8 mouse cellular contexts compared by ENCODE assay signal in the genomic region with DNA sequence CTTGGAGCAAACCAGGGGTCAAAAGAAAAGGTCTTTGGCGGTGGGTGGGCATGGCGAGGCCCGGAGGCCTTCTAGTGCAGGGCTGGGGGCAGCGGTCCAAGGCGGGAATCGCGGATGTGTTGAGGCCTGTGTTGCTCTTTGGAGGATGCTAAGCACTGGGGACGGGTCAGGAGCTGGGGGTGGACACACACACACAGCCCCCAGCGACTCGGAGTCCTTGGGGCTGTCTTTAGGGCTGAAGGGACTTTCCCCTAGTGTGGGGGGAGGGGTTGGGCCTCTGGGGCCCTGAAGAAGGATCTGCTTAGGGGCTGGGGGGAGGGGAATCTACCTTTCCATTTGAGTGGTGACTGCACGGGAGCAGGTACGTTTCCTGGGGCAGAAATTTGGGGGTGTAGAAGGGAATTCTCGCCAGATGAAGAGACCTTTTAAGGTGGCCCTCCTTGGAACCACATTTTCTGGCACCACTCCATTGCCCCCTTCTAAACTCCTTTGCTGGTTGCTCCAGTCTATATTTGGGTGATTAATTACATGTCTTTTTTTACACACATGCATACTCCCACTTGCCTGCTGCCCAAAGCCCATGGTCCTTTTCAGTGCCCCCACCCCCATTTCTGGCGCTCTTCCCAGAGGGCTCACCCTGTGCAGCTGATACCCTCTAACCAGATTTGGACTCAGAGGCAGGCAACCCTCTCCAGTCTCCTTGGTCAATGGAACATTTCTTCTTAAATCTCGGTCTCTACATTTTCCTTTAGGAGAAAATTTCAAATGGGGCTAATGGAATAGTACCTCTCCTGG. TPM values are rescaled to one million over a fixed set of nuclear protein-coding genes. Genes with fewer than 3 reads are reported as not detected.
DNase-seq lines count a peak whose midpoint lies in the region; ATAC-seq and TF ChIP-seq lines count a peak whose summit lies in the region.

No protein-coding gene starts in this region.

- H3K27me3 ChIP-seq in spleen, adult 2 months (ENCODE audit: control insufficient read depth, insufficient read depth, low read length): no peaks in the 10 kb centered on the region
- H3K27me3 ChIP-seq in forebrain, embryonic 16.5 days (replicated peaks; ENCODE audit: control insufficient read depth, insufficient read depth, low read length): no peaks in the 10 kb centered on the region
- H3K27me3 ChIP-seq in intestine, embryonic 16.5 days (replicated peaks; ENCODE audit: control insufficient read depth, insufficient read depth, low read length): no peaks in the 10 kb centered on the region
- H3K27me3 ChIP-seq in stomach, postnatal 0 days (ENCODE audit: control insufficient read depth, insufficient read depth, low read length): no peaks in the 10 kb centered on the region

- DNase-seq in spleen, adult 2 months (ENCODE audit: low read depth in 1 of 2, low spot score in 2 of 2): peak in 1 of 2 experiments; percentile 34
- no peak for DNase-seq in spleen, adult 12 weeks (ENCODE audit: low spot score)
- DNase-seq in brain, embryonic 14.5 days (ENCODE audit: low read depth): peak; percentile 36
- DNase-seq in stomach, postnatal 0 days (ENCODE audit: low spot score): no peak
- no peak for DNase-seq in c-Kit-positive CD71-positive TER-119-positive erythroid progenitor cells, embryonic 14.5 days (ENCODE audit: low spot score)

- no peaks in the 10 kb centered on the region for H3K4me1 ChIP-seq in spleen, adult 2 months (ENCODE audit: control insufficient read depth, insufficient read depth, insufficient read length)
- peaks cover 9% of the 10 kb centered on the region; the same call in 1 of the 2 replicates for H3K4me1 ChIP-seq in forebrain, embryonic 16.5 days (replicated peaks; ENCODE audit: control insufficient read depth, insufficient read depth, low read length)
- 0 out of 2 replicates have a peak, but pooled peaks cover 3% of the 10 kb centered on the region for H3K4me1 ChIP-seq in intestine, embryonic 16.5 days (ENCODE audit: control insufficient read depth, insufficient read depth, low read length)
- H3K4me1 ChIP-seq in stomach, postnatal 0 days (replicated peaks; ENCODE audit: control insufficient read depth, insufficient read depth): no peaks in the 10 kb centered on the region

- H3K4me3 ChIP-seq in spleen, adult 2 months (ENCODE audit: extremely low read depth, insufficient read depth, insufficient read length): peak overlapping the region; percentile 98
- peak overlapping the region; percentile 63 for H3K4me3 ChIP-seq in forebrain, embryonic 16.5 days (replicated peaks; ENCODE audit: low read length)
- H3K4me3 ChIP-seq in intestine, embryonic 16.5 days (ENCODE audit: low read length): peak overlapping the region; percentile 58
- peak overlapping the region; percentile 64 for H3K4me3 ChIP-seq in macrophage (ENCODE audit: inconsistent target)
- peak overlapping the region; percentile 55 for H3K4me3 ChIP-seq in stomach, postnatal 0 days (ENCODE audit: low read depth, low read length)

- TF ChIP-seq CTCF in spleen, adult 2 months (IDR thresholded peaks at IDR 0.05; ENCODE audit: extremely low read depth, insufficient read depth, insufficient read length, insufficient replicate concordance): no peak
- TF ChIP-seq CTCF in brain, embryonic 14.5 days (IDR thresholded peaks at IDR 0.05; ENCODE audit: borderline replicate concordance, extremely low read depth, insufficient read depth, insufficient read length): no peak
- no peak for TF ChIP-seq CTCF in stomach, postnatal 0 days (IDR thresholded peaks at IDR 0.05; ENCODE audit: low read depth)

- H3K9ac ChIP-seq in forebrain, embryonic 16.5 days (replicated peaks; ENCODE audit: low read depth, low read length): peak overlapping the region; percentile 73
- peak overlapping the region; percentile 71 for H3K9ac ChIP-seq in intestine, embryonic 16.5 days (ENCODE audit: low read depth, low read length)
- peak overlapping the region; percentile 66 for H3K9ac ChIP-seq in stomach, postnatal 0 days (ENCODE audit: low read length)

- TF ChIP-seq POLR2A in spleen, adult 2 months (IDR thresholded peaks at IDR 0.05; ENCODE audit: low read depth, low read length): no peak
- TF ChIP-seq POLR2A in brain, embryonic 14.5 days (IDR thresholded peaks at IDR 0.05; ENCODE audit: borderline replicate concordance, extremely low read depth, insufficient read depth, insufficient read length, poor library complexity, severe bottlenecking): no peak

- H3K4me2 ChIP-seq in forebrain, embryonic 16.5 days (ENCODE audit: low read length): peak overlapping the region; percentile 59
- peak overlapping the region; percentile 52 for H3K4me2 ChIP-seq in intestine, embryonic 16.5 days (ENCODE audit: low read depth, low read length)
- H3K4me2 ChIP-seq in stomach, postnatal 0 days (replicated peaks; ENCODE audit: low read depth): peak overlapping the region; percentile 58

- peaks cover 36% of the 10 kb centered on the region; the same call in 1 of the 2 replicates for H3K79me2 ChIP-seq in macrophage (ENCODE audit: inconsistent target)

- H3K27ac ChIP-seq in spleen, adult 2 months (ENCODE audit: insufficient read depth, low read length): peak overlapping the region; percentile 82
- peak overlapping the region; percentile 67 for H3K27ac ChIP-seq in forebrain, embryonic 16.5 days (ENCODE audit: low read length)
- no peak overlapping the region for H3K27ac ChIP-seq in intestine, embryonic 16.5 days (ENCODE audit: low read length)
- H3K27ac ChIP-seq in macrophage: peak overlapping the region; percentile 34
- peak overlapping the region; percentile 61 for H3K27ac ChIP-seq in stomach, postnatal 0 days (replicated peaks)

- TF ChIP-seq EP300 in stomach, postnatal 0 days (optimal IDR thresholded peaks at IDR 0.05): no peak

- peak; percentile 60 for ATAC-seq in forebrain, embryonic 16.5 days
- peak; percentile 62 for ATAC-seq in intestine, embryonic 16.5 days
- 0 out of 2 replicates have a peak, but pooled peaks have one; percentile 6 for ATAC-seq in stomach, postnatal 0 days (ENCODE audit: low FRiP score, low TSS enrichment)

- no peaks in the 10 kb centered on the region for H3K9me3 ChIP-seq in forebrain, embryonic 16.5 days (ENCODE audit: control insufficient read depth, low read length)
- H3K9me3 ChIP-seq in intestine, embryonic 16.5 days (ENCODE audit: control insufficient read depth, low read length): no peaks in the 10 kb centered on the region
- H3K9me3 ChIP-seq in stomach, postnatal 0 days (ENCODE audit: control insufficient read depth, low read length): no peaks in the 10 kb centered on the region

- WGBS in spleen, adult 2 months: 27% methylated on average over 15 of the region's 15 CpGs
- WGBS in forebrain, embryonic 16.5 days: 16% methylated on average over 15 of the region's 15 CpGs
- WGBS in intestine, embryonic 16.5 days: 17% methylated on average over 15 of the region's 15 CpGs
- WGBS in macrophage (ENCODE audit: missing documents): 35% methylated on average over 10 of the region's 15 CpGs
- WGBS in stomach, postnatal 0 days: 23% methylated on average over 14 of the region's 15 CpGs

- no peaks in the 10 kb centered on the region for H3K36me3 ChIP-seq in spleen, adult 2 months (ENCODE audit: control insufficient read depth, insufficient read depth, low read length)
- no peaks in the 10 kb centered on the region for H3K36me3 ChIP-seq in forebrain, embryonic 16.5 days (ENCODE audit: control insufficient read depth, insufficient read depth)
- H3K36me3 ChIP-seq in intestine, embryonic 16.5 days (ENCODE audit: control insufficient read depth, insufficient read depth, low read length): no peaks in the 10 kb centered on the region
- no peaks in the 10 kb centered on the region for H3K36me3 ChIP-seq in macrophage (ENCODE audit: inconsistent target)
- no peaks in the 10 kb centered on the region for H3K36me3 ChIP-seq in stomach, postnatal 0 days (ENCODE audit: control insufficient read depth, insufficient read depth, low read length)

RNA-seq across cellular contexts. Expression of gene Zfp275, which starts 0.7 kb away (rescaled TPM):
- 10.3 and 12.7 TPM in 2 replicates for polyA plus RNA-seq in spleen, adult 2 months (2012; rRNA removed)
- 25.9 and 26.6 TPM in 2 replicates for polyA plus RNA-seq in brain, embryonic 14.5 days (2012; rRNA removed)
- polyA plus RNA-seq in forebrain, embryonic 16.5 days (2015; fragmentation: Nextera tagmentation; extraction: Ambion mirVana): 13.2 and 14.1 TPM in 2 replicates
- 7.4 and 8.1 TPM in 2 replicates for polyA plus RNA-seq in intestine, embryonic 16.5 days (2015; fragmentation: Nextera tagmentation; extraction: Ambion mirVana)
- 100 to 1,000 TPM in 4 of 26 experiments, 10 to 100 TPM in 22; 15.1 to 119 (median 58.0) TPM for total RNA-seq in macrophage (2018; cell fraction: chromatin; rRNA removed)
- 10 to 100 TPM in 22 of 26 experiments, 1 to 10 TPM in 4; 9.7 to 21.8 (median 13.2) TPM for total RNA-seq in macrophage (2018; cell fraction: cytosol; rRNA removed)
- 10 to 100 TPM; 19.2 to 96.1 (median 47.0) TPM for total RNA-seq in macrophage (2018; cell fraction: nucleus; rRNA removed)
- 6.6 to 8.1 TPM (median 7.9 TPM) in 3 replicates for polyA plus RNA-seq in macrophage (2018)
- 2.6 and 2.8 TPM in 2 replicates for polyA plus RNA-seq in stomach, postnatal 0 days (2015; fragmentation: Nextera tagmentation; extraction: Ambion mirVana)

RNA-seq across cellular contexts. Expression of gene Gm45015, which starts 6.5 kb away (rescaled TPM):
- not detected in 2 replicates for polyA plus RNA-seq in spleen, adult 2 months (2012; rRNA removed)
- not detected in 2 replicates for polyA plus RNA-seq in brain, embryonic 14.5 days (2012; rRNA removed)
- polyA plus RNA-seq in forebrain, embryonic 16.5 days (2015; fragmentation: Nextera tagmentation; extraction: Ambion mirVana): not detected in 2 replicates
- polyA plus RNA-seq in intestine, embryonic 16.5 days (2015; fragmentation: Nextera tagmentation; extraction: Ambion mirVana): not detected in 2 replicates
- not detected for total RNA-seq in macrophage (2018; cell fraction: chromatin; rRNA removed)
- not detected for total RNA-seq in macrophage (2018; cell fraction: cytosol; rRNA removed)
- not detected for total RNA-seq in macrophage (2018; cell fraction: nucleus; rRNA removed)
- polyA plus RNA-seq in macrophage (2018): not detected in 3 replicates
- polyA plus RNA-seq in stomach, postnatal 0 days (2015; fragmentation: Nextera tagmentation; extraction: Ambion mirVana): not detected in 2 replicates

RNA-seq across cellular contexts. Expression of gene Xlr5a, which starts 50.4 kb away (rescaled TPM):
- not detected in 2 replicates for polyA plus RNA-seq in spleen, adult 2 months (2012; rRNA removed)
- polyA plus RNA-seq in brain, embryonic 14.5 days (2012; rRNA removed): not detected in 2 replicates
- polyA plus RNA-seq in forebrain, embryonic 16.5 days (2015; fragmentation: Nextera tagmentation; extraction: Ambion mirVana): not detected in 2 replicates
- polyA plus RNA-seq in intestine, embryonic 16.5 days (2015; fragmentation: Nextera tagmentation; extraction: Ambion mirVana): 0.40 and 0.42 TPM in 2 replicates
- not detected for total RNA-seq in macrophage (2018; cell fraction: chromatin; rRNA removed)
- not detected for total RNA-seq in macrophage (2018; cell fraction: cytosol; rRNA removed)
- not detected for total RNA-seq in macrophage (2018; cell fraction: nucleus; rRNA removed)
- polyA plus RNA-seq in macrophage (2018): not detected in 3 replicates
- 0.23 TPM in 1 of 2 replicates, not detected in the other for polyA plus RNA-seq in stomach, postnatal 0 days (2015; fragmentation: Nextera tagmentation; extraction: Ambion mirVana)

RNA-seq across cellular contexts. Expression of gene Xlr5c, which starts 50.4 kb away (rescaled TPM):
- polyA plus RNA-seq in spleen, adult 2 months (2012; rRNA removed): not detected in 2 replicates
- not detected in 2 replicates for polyA plus RNA-seq in brain, embryonic 14.5 days (2012; rRNA removed)
- not detected in 2 replicates for polyA plus RNA-seq in forebrain, embryonic 16.5 days (2015; fragmentation: Nextera tagmentation; extraction: Ambion mirVana)
- polyA plus RNA-seq in intestine, embryonic 16.5 days (2015; fragmentation: Nextera tagmentation; extraction: Ambion mirVana): 0.26 TPM in 1 of 2 replicates, not detected in the other
- total RNA-seq in macrophage (2018; cell fraction: chromatin; rRNA removed): not detected
- not detected for total RNA-seq in macrophage (2018; cell fraction: cytosol; rRNA removed)
- not detected for total RNA-seq in macrophage (2018; cell fraction: nucleus; rRNA removed)
- polyA plus RNA-seq in macrophage (2018): not detected in 3 replicates
- not detected in 2 replicates for polyA plus RNA-seq in stomach, postnatal 0 days (2015; fragmentation: Nextera tagmentation; extraction: Ambion mirVana)

RNA-seq across cellular contexts. Expression of gene Gm18336, which starts 55.4 kb away (rescaled TPM):
- not detected in 2 replicates for polyA plus RNA-seq in spleen, adult 2 months (2012; rRNA removed)
- polyA plus RNA-seq in brain, embryonic 14.5 days (2012; rRNA removed): 0.13 and 0.27 TPM in 2 replicates
- polyA plus RNA-seq in forebrain, embryonic 16.5 days (2015; fragmentation: Nextera tagmentation; extraction: Ambion mirVana): not detected in 2 replicates
- not detected in 2 replicates for polyA plus RNA-seq in intestine, embryonic 16.5 days (2015; fragmentation: Nextera tagmentation; extraction: Ambion mirVana)
- not detected for total RNA-seq in macrophage (2018; cell fraction: chromatin; rRNA removed)
- total RNA-seq in macrophage (2018; cell fraction: cytosol; rRNA removed): not detected
- not detected for total RNA-seq in macrophage (2018; cell fraction: nucleus; rRNA removed)
- not detected in 3 replicates for polyA plus RNA-seq in macrophage (2018)
- polyA plus RNA-seq in stomach, postnatal 0 days (2015; fragmentation: Nextera tagmentation; extraction: Ambion mirVana): 0.08 TPM in 1 of 2 replicates, not detected in the other

Comparison
In these comparisons a context has a peak if more than half of its experiments do, and no peak if none do; other contexts are left out.
1. ATAC-seq: peak in every context shown above with its lines; median percentile 62 in intestine, embryonic 16.5 days; 60 in forebrain, embryonic 16.5 days; 6 in stomach, postnatal 0 days.